Mouse (Mus musculus) stomach, postnatal 0 days (tissue): ENCODE measurements around the gene Cilp.
A peak's percentile ranks its signal among the peaks of the same experiment; 100 is the strongest.

Source experiments
- CTCF ChIP-seq: IDR thresholded peaks from 2 replicates; pipeline ENCODE4 v1.5.1; 2016; ENCODE audit warnings: antibody characterized with exemption, low read depth, mild to moderate bottlenecking, moderate library complexity
- EP300 ChIP-seq: optimal IDR thresholded peaks from 2 replicates; pipeline ENCODE3; 2016; ENCODE audit warnings: antibody characterized with exemption

GRCm38 (mm10) chr9:65293973-65294715, 29.2 kb downstream of the Cilp start, which contains the start of gene Clpx:
- TF ChIP-seq EP300 (no peak), CTCF (peak; percentile 21; the same call in 1 of the 2 replicates)
